Mouse (Mus musculus) E14TG2a.4 (cell line): Measurements from ENCODE around the gene Bcl2l1.
A peak's percentile ranks its signal among the peaks of the same experiment; 100 is the strongest.

Experiments
- CTCF ChIP-seq: conservative IDR thresholded peaks from 2 replicates; pipeline ENCODE4 v1.5.1; 2014; ENCODE audit warnings: low read length
- NANOG ChIP-seq: IDR thresholded peaks from 2 replicates; pipeline ENCODE4 v1.6.1; 2014; ENCODE audit warnings: borderline replicate concordance, low read length, mixed read lengths
- POU5F1 ChIP-seq: IDR thresholded peaks from 2 replicates; pipeline ENCODE4 v1.6.1; 2014; ENCODE audit warnings: low read length, borderline replicate concordance

DNA sequence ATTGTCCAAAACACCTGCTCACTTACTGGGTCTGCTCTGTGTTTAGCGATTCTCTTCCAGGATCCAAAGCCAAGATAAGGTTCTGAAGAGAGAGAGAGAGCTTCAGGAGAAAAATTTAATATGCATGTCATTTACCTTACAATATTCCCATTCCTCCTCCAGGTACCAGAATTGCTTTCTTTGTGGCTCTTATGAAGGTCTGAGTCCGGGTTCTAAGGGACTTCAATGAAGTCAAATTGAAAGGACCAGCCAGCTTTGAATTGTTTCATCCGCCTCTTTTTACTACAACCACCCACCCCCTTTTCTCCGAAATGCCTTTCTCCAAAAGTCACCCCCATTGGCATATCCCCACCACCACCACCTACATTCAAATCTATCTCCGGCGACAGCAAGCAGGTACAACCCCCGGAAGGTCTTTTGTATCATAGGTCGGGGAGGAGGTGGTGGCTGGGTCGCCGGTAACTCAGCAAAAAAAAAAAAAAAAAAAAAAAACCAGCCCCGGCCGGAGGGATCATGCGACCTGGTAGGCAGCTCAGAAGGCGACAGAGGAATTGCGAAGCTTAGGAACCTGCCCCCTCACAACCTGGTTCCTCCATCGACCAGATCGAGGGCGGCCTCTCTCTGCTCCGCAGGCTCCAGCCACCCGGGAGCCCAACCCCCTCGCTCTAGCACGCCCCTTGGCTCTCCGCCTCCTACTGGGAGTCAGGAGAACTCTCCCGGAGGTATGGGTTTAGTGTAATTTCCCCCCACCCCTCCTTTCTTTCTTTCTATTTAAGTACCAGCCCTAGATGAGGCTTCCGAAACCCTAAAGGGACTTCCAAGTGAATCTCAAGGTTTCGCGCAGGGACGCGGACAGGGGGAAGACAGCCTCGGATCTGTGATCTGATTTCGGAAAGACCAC, 1.3 kb downstream of the Bcl2l1 start:
- peak; percentile 55 for TF ChIP-seq CTCF
- no peak for TF ChIP-seq POU5F1
- no peak for TF ChIP-seq NANOG
